29 mouse cellular contexts compared by ENCODE assay signal in genomic region chr3:36834426-36834825, GRCm38 (mm10).
"Had no signal": no experiment of that assay in that cellular context is flagged by ENCODE, and none has a peak within 500 bp of the region (broad histone marks: within the 10 kb centered on the region; RNA-seq: fewer than 3 reads in every experiment).

No protein-coding gene starts in this region.

- ATAC-seq: forebrain, embryonic 13.5 days; forebrain, embryonic 14.5 days; forebrain, embryonic 15.5 days; forebrain, embryonic 16.5 days; forebrain, postnatal 0 days had no signal

- H3K4me2 ChIP-seq: embryonic facial prominence, embryonic 12.5 days; embryonic facial prominence, embryonic 13.5 days; embryonic facial prominence, embryonic 15.5 days; forebrain, embryonic 12.5 days; forebrain, embryonic 13.5 days; forebrain, embryonic 15.5 days had no signal

- H3K27me3 ChIP-seq: embryonic facial prominence, embryonic 12.5 days; embryonic facial prominence, embryonic 13.5 days; embryonic facial prominence, embryonic 15.5 days; forebrain, embryonic 12.5 days; forebrain, embryonic 13.5 days; forebrain, embryonic 15.5 days had no signal

- H3K4me1 ChIP-seq: forebrain, embryonic 15.5 days had no signal

- H3K4me3 ChIP-seq: embryonic facial prominence, embryonic 12.5 days; embryonic facial prominence, embryonic 13.5 days; embryonic facial prominence, embryonic 15.5 days; erythroblast, embryonic 14.5 days; forebrain, embryonic 10.5 days; forebrain, embryonic 12.5 days; forebrain, embryonic 13.5 days; forebrain, embryonic 15.5 days; gastrocnemius, adult 2 months; heart, adult 2 months; heart, embryonic 10.5 days had no signal

- H3K36me3 ChIP-seq: embryonic facial prominence, embryonic 12.5 days; embryonic facial prominence, embryonic 13.5 days; embryonic facial prominence, embryonic 15.5 days; forebrain, embryonic 10.5 days; forebrain, embryonic 12.5 days; forebrain, embryonic 15.5 days; heart, embryonic 10.5 days had no signal

- H3K9ac ChIP-seq: embryonic facial prominence, embryonic 12.5 days; embryonic facial prominence, embryonic 13.5 days; embryonic facial prominence, embryonic 15.5 days; forebrain, embryonic 12.5 days; forebrain, embryonic 13.5 days; forebrain, embryonic 15.5 days; forebrain, postnatal 0 days had no signal

- H3K27ac ChIP-seq: embryonic facial prominence, embryonic 12.5 days; embryonic facial prominence, embryonic 15.5 days; forebrain, embryonic 10.5 days; forebrain, embryonic 12.5 days; forebrain, embryonic 13.5 days; forebrain, embryonic 15.5 days; gastrocnemius, adult 2 months; heart, adult 2 months; heart, embryonic 10.5 days had no signal

- DNase-seq: cerebellum, adult 18-20 months; cerebellum, adult 2 months; cerebellum, adult 8-10 months; cerebellum, adult 9-10 months; cerebellum, adult 9-11 months; cerebellum, postnatal 10 days; cerebellum, postnatal 14 days; cerebellum, postnatal 25 days; cerebellum, postnatal 36 days; embryo, embryonic 11 days; forebrain, postnatal 0 days; gastrocnemius, adult 2 months; gastrocnemius, postnatal 10 days; gastrocnemius, postnatal 14 days; gastrocnemius, postnatal 25 days; gastrocnemius, postnatal 36 days; heart, adult 18-20 months; heart, adult 2 months had no signal

- H3K9me3 ChIP-seq: embryonic facial prominence, embryonic 12.5 days; embryonic facial prominence, embryonic 13.5 days; embryonic facial prominence, embryonic 15.5 days; forebrain, embryonic 10.5 days; forebrain, embryonic 12.5 days; forebrain, embryonic 13.5 days; forebrain, embryonic 15.5 days; heart, embryonic 10.5 days had no signal
